Mouse (Mus musculus): Measurements from ENCODE around the gene Rap1gap.

- TF ChIP-seq CTCF (IDR thresholded peaks at IDR 0.05) (no peak), EP300 (IDR thresholded peaks at IDR 0.05) (no peak)
Measured at GRCm38 (mm10) chr4:137680721-137681120, 16.2 kb downstream of the Rap1gap start.
